Mouse (Mus musculus): Measurements from ENCODE around the gene Fbh1. TPM values are rescaled to one million over a fixed set of nuclear protein-coding genes. Genes with fewer than 3 reads are reported as not detected.

Fbh1 gene
- polyA plus RNA-seq (2014; fragmentation: Nextera tagmentation; extraction: Ambion mirVana): 119 and 137 TPM in 2 replicates

GRCm38 (mm10) chr2:11777091-11778068 is at the start of gene Fbh1, which contains the start of gene Ankrd16:
Gene Fbh1, minus strand, starts transcription at chr2:11777582.
Gene Ankrd16, plus strand, starts transcription at chr2:11777876.
- Histone ChIP-seq H3K9ac (ENCODE audit: low read length) (peak within 1 kb of the TSS; percentile 83), H3K4me1 (ENCODE audit: control insufficient read depth, insufficient read depth, low read length) (peaks cover 17% of the 10 kb centered on the region), H3K4me3 (ENCODE audit: low read depth, low read length) (peak within 1 kb of the TSS; percentile 84)

GRCm38 (mm10) chr2:11801299-11801930 is 24.0 kb upstream of the Fbh1 start:
- H3K27me3 ChIP-seq (replicated peaks; ENCODE audit: control insufficient read depth, insufficient read depth, low read length): no peaks in the 10 kb centered on the region

More at GRCm38 (mm10) chr2:11777091-11778068, at the start of gene Fbh1, which contains the start of gene Ankrd16:
- Histone ChIP-seq H3K36me3 (ENCODE audit: control insufficient read depth, insufficient read depth, low read length) (peaks cover 18% of the 10 kb centered on the region), H3K27me3 (replicated peaks; ENCODE audit: control insufficient read depth, insufficient read depth, low read length) (no peaks in the 10 kb centered on the region), H3K4me2 (ENCODE audit: low read length) (peak within 1 kb of the TSS; percentile 89), H3K9me3 (replicated peaks; ENCODE audit: control insufficient read depth, low read length) (no peaks in the 10 kb centered on the region), H3K27ac (ENCODE audit: low read depth, low read length) (peak within 1 kb of the TSS; percentile 93)
- WGBS: under 1% methylated on average over 73 of the region's 73 CpGs
- DNase-seq (ENCODE audit: low spot score) (peak; percentile 100), ATAC-seq (peak; percentile 95)

GRCm38 (mm10) chr2:11797930-11798364 is 20.6 kb upstream of the Fbh1 start:
- Histone ChIP-seq H3K4me1 (ENCODE audit: control insufficient read depth, insufficient read depth, low read length) (no peaks in the 10 kb centered on the region), H3K4me2 (ENCODE audit: low read length) (no peak overlapping the region), H3K36me3 (ENCODE audit: control insufficient read depth, insufficient read depth, low read length) (peaks cover 4% of the 10 kb centered on the region), H3K4me3 (ENCODE audit: low read depth, low read length) (no peak overlapping the region), H3K27me3 (replicated peaks; ENCODE audit: control insufficient read depth, insufficient read depth, low read length) (no peaks in the 10 kb centered on the region), H3K27ac (ENCODE audit: low read depth, low read length) (no peak overlapping the region), H3K9ac (ENCODE audit: low read length) (no peak overlapping the region), H3K9me3 (replicated peaks; ENCODE audit: control insufficient read depth, low read length) (no peaks in the 10 kb centered on the region)
- DNase-seq (ENCODE audit: low spot score): no peak
- ATAC-seq: no peak
- 90% methylated on average over 5 of the region's 5 CpGs for WGBS

More at GRCm38 (mm10) chr2:11801299-11801930, 24.0 kb upstream of the Fbh1 start:
- Histone ChIP-seq H3K27ac (ENCODE audit: low read depth, low read length) (no peak overlapping the region), H3K4me1 (ENCODE audit: control insufficient read depth, insufficient read depth, low read length) (no peaks in the 10 kb centered on the region), H3K9me3 (replicated peaks; ENCODE audit: control insufficient read depth, low read length) (no peaks in the 10 kb centered on the region), H3K4me2 (ENCODE audit: low read length) (no peak overlapping the region), H3K4me3 (ENCODE audit: low read depth, low read length) (no peak overlapping the region), H3K36me3 (ENCODE audit: control insufficient read depth, insufficient read depth, low read length) (no peaks in the 10 kb centered on the region), H3K9ac (ENCODE audit: low read length) (no peak overlapping the region)
- no peak for ATAC-seq
- DNase-seq (ENCODE audit: low spot score): no peak
- 93% methylated on average over 2 of the region's 2 CpGs for WGBS

GRCm38 (mm10) chr2:11794668-11795067 is 17.3 kb upstream of the Fbh1 start:
- 75% methylated on average over 4 of the region's 4 CpGs for WGBS
- H3K4me1 ChIP-seq (ENCODE audit: control insufficient read depth, insufficient read depth, low read length): no peaks in the 10 kb centered on the region

GRCm38 (mm10) chr2:11784159-11784558 is 6.8 kb upstream of the Fbh1 start:
- Histone ChIP-seq H3K9ac (ENCODE audit: low read length) (no peak overlapping the region), H3K27ac (ENCODE audit: low read depth, low read length) (no peak overlapping the region), H3K4me2 (ENCODE audit: low read length) (no peak overlapping the region), H3K9me3 (replicated peaks; ENCODE audit: control insufficient read depth, low read length) (no peaks in the 10 kb centered on the region), H3K36me3 (ENCODE audit: control insufficient read depth, insufficient read depth, low read length) (peaks cover 71% of the 10 kb centered on the region), H3K4me3 (ENCODE audit: low read depth, low read length) (no peak overlapping the region), H3K27me3 (replicated peaks; ENCODE audit: control insufficient read depth, insufficient read depth, low read length) (no peaks in the 10 kb centered on the region), H3K4me1 (ENCODE audit: control insufficient read depth, insufficient read depth, low read length) (peaks cover 7% of the 10 kb centered on the region; the same call in 1 of the 2 replicates)
- ATAC-seq (no peak), DNase-seq (ENCODE audit: low spot score) (no peak)
- WGBS: 93% methylated on average over 6 of the region's 6 CpGs

More at GRCm38 (mm10) chr2:11794668-11795067, 17.3 kb upstream of the Fbh1 start:
- Histone ChIP-seq H3K27ac (ENCODE audit: low read depth, low read length) (no peak overlapping the region), H3K9me3 (replicated peaks; ENCODE audit: control insufficient read depth, low read length) (no peaks in the 10 kb centered on the region), H3K4me2 (ENCODE audit: low read length) (no peak overlapping the region), H3K4me3 (ENCODE audit: low read depth, low read length) (no peak overlapping the region), H3K36me3 (ENCODE audit: control insufficient read depth, insufficient read depth, low read length) (peaks cover 27% of the 10 kb centered on the region), H3K27me3 (replicated peaks; ENCODE audit: control insufficient read depth, insufficient read depth, low read length) (no peaks in the 10 kb centered on the region), H3K9ac (ENCODE audit: low read length) (no peak overlapping the region)
- ATAC-seq: no peak
- DNase-seq (ENCODE audit: low spot score): no peak

GRCm38 (mm10) chr2:11778087-11778823 is 873 bp upstream of the Fbh1 start:
- peak overlapping the region; percentile 81 for H3K9ac ChIP-seq (ENCODE audit: low read length)
- WGBS: under 1% methylated on average over 43 of the region's 43 CpGs
- ATAC-seq (peak; percentile 87), DNase-seq (ENCODE audit: low spot score) (peak; percentile 94)
- H3K4me1 ChIP-seq (ENCODE audit: control insufficient read depth, insufficient read depth, low read length): peaks cover 17% of the 10 kb centered on the region
- no peaks in the 10 kb centered on the region for H3K9me3 ChIP-seq (replicated peaks; ENCODE audit: control insufficient read depth, low read length)
- H3K4me3 ChIP-seq (ENCODE audit: low read depth, low read length): peak overlapping the region; percentile 84
- H3K36me3 ChIP-seq (ENCODE audit: control insufficient read depth, insufficient read depth, low read length): peaks cover 27% of the 10 kb centered on the region
- H3K27ac ChIP-seq (ENCODE audit: low read depth, low read length): peak overlapping the region; percentile 93
- H3K27me3 ChIP-seq (replicated peaks; ENCODE audit: control insufficient read depth, insufficient read depth, low read length): no peaks in the 10 kb centered on the region
- H3K4me2 ChIP-seq (ENCODE audit: low read length): peak overlapping the region; percentile 89

GRCm38 (mm10) chr2:11776415-11776814 is 967 bp downstream of the Fbh1 start:
- DNase-seq (ENCODE audit: low spot score) (no peak), ATAC-seq (no peak)
- Histone ChIP-seq H3K4me2 (ENCODE audit: low read length) (peak overlapping the region; percentile 81), H3K4me1 (ENCODE audit: control insufficient read depth, insufficient read depth, low read length) (peaks cover 17% of the 10 kb centered on the region), H3K9me3 (replicated peaks; ENCODE audit: control insufficient read depth, low read length) (no peaks in the 10 kb centered on the region), H3K4me3 (ENCODE audit: low read depth, low read length) (peak overlapping the region; percentile 84), H3K27ac (ENCODE audit: low read depth, low read length) (no peak overlapping the region), H3K36me3 (ENCODE audit: control insufficient read depth, insufficient read depth, low read length) (peaks cover 9% of the 10 kb centered on the region), H3K9ac (ENCODE audit: low read length) (peak overlapping the region; percentile 83; the same call in 1 of the 2 replicates), H3K27me3 (replicated peaks; ENCODE audit: control insufficient read depth, insufficient read depth, low read length) (no peaks in the 10 kb centered on the region)
- WGBS: 60% methylated on average over 8 of the region's 8 CpGs

GRCm38 (mm10) chr2:11775121-11775520 is 2.3 kb downstream of the Fbh1 start:
- Histone ChIP-seq H3K4me3 (ENCODE audit: low read depth, low read length) (no peak overlapping the region), H3K27me3 (replicated peaks; ENCODE audit: control insufficient read depth, insufficient read depth, low read length) (no peaks in the 10 kb centered on the region), H3K4me1 (ENCODE audit: control insufficient read depth, insufficient read depth, low read length) (peaks cover 17% of the 10 kb centered on the region), H3K9ac (ENCODE audit: low read length) (no peak overlapping the region), H3K36me3 (ENCODE audit: control insufficient read depth, insufficient read depth, low read length) (no peaks in the 10 kb centered on the region), H3K27ac (ENCODE audit: low read depth, low read length) (no peak overlapping the region), H3K9me3 (replicated peaks; ENCODE audit: control insufficient read depth, low read length) (no peaks in the 10 kb centered on the region), H3K4me2 (ENCODE audit: low read length) (no peak overlapping the region)
- DNase-seq (ENCODE audit: low spot score) (no peak), ATAC-seq (no peak)
- 80% methylated on average over 5 of the region's 5 CpGs for WGBS

Measured in forebrain, embryonic 14.5 days (tissue).